Mouse (Mus musculus): ENCODE results near the gene Dnajc28.

Dnajc28 gene

GRCm38 (mm10) chr16:91632940-91633339 lies 14.1 kb upstream of the Dnajc28 start:
- no peak for DNase-seq (ENCODE audit: low spot score in 2 of 2)

GRCm38 (mm10) chr16:91632439-91632838 lies 13.6 kb upstream of the Dnajc28 start:
- DNase-seq (ENCODE audit: low spot score in 2 of 2), result no peak

GRCm38 (mm10) chr16:91630584-91630983 lies 11.8 kb upstream of the Dnajc28 start:
- no peak for DNase-seq (ENCODE audit: low spot score in 2 of 2)

- DNase-seq (ENCODE audit: low spot score in 2 of 2), result no peak
Measured at GRCm38 (mm10) chr16:91629749-91630148, 10.9 kb upstream of the Dnajc28 start.

GRCm38 (mm10) chr16:91628673-91629072 lies 9.8 kb upstream of the Dnajc28 start:
- DNase-seq (ENCODE audit: low spot score in 2 of 2), result no peak

GRCm38 (mm10) chr16:91627831-91628230 lies 9.0 kb upstream of the Dnajc28 start:
- no peak for DNase-seq (ENCODE audit: low spot score in 2 of 2)

GRCm38 (mm10) chr16:91623074-91623473 lies 4.2 kb upstream of the Dnajc28 start:
- no peak for DNase-seq (ENCODE audit: low spot score in 2 of 2)

- DNase-seq (ENCODE audit: low spot score in 2 of 2), result no peak
Measured at GRCm38 (mm10) chr16:91620991-91621390, 2.2 kb upstream of the Dnajc28 start.

- peak; percentile 36 to 38 for DNase-seq (ENCODE audit: low spot score in 2 of 2)
Measured at GRCm38 (mm10) chr16:91620185-91620584, 1.4 kb upstream of the Dnajc28 start.

- no peak for DNase-seq (ENCODE audit: low spot score in 2 of 2)
Measured at GRCm38 (mm10) chr16:91614552-91614951, 4.3 kb downstream of the Dnajc28 start.

GRCm38 (mm10) chr16:91612525-91612924 lies 6.3 kb downstream of the Dnajc28 start:
- DNase-seq (ENCODE audit: low spot score in 2 of 2), result no peak

GRCm38 (mm10) chr16:91611248-91611647 lies 7.6 kb downstream of the Dnajc28 start:
- peak in 1 of 2 experiments; percentile 32 for DNase-seq (ENCODE audit: low spot score in 2 of 2)

GRCm38 (mm10) chr16:91609501-91610245 lies 9.2 kb downstream of the Dnajc28 start:
- no peak for DNase-seq (ENCODE audit: low spot score in 2 of 2)

- DNase-seq (ENCODE audit: low spot score in 2 of 2), result no peak
Measured at GRCm38 (mm10) chr16:91606958-91607357, 11.9 kb downstream of the Dnajc28 start.

- DNase-seq (ENCODE audit: low spot score in 2 of 2), result no peak
Measured at GRCm38 (mm10) chr16:91605156-91605555, 13.7 kb downstream of the Dnajc28 start.

GRCm38 (mm10) chr16:91601693-91602092 lies 17.1 kb downstream of the Dnajc28 start:
- DNase-seq (ENCODE audit: low spot score in 2 of 2), result peak in 1 of 2 experiments; percentile 40

- DNase-seq (ENCODE audit: low spot score in 2 of 2), result no peak
Measured at GRCm38 (mm10) chr16:91601081-91601480, 17.7 kb downstream of the Dnajc28 start.

- DNase-seq (ENCODE audit: low spot score in 2 of 2), result no peak
Measured at GRCm38 (mm10) chr16:91599242-91599641, 19.6 kb downstream of the Dnajc28 start.

GRCm38 (mm10) chr16:91597672-91598010 lies 21.2 kb downstream of the Dnajc28 start, which contains the start of gene Tmem50b:
Gene Tmem50b (minus strand): TSS chr16:91597800.
- DNase-seq (ENCODE audit: low spot score in 2 of 2), result peak; percentile 99

GRCm38 (mm10) chr16:91596779-91597671 lies 21.8 kb downstream of the Dnajc28 start:
- DNase-seq (ENCODE audit: low spot score in 2 of 2), result peak; percentile 17 to 35

- DNase-seq (ENCODE audit: low spot score in 2 of 2), result peak; percentile 57 to 72
Measured at GRCm38 (mm10) chr16:91596397-91596778, 22.4 kb downstream of the Dnajc28 start.

GRCm38 (mm10) chr16:91595076-91595475 lies 23.8 kb downstream of the Dnajc28 start:
- no peak for DNase-seq (ENCODE audit: low spot score in 2 of 2)

GRCm38 (mm10) chr16:91593262-91593661 lies 25.6 kb downstream of the Dnajc28 start:
- DNase-seq (ENCODE audit: low spot score in 2 of 2), result no peak
